Mouse (Mus musculus): ENCODE measurements around the gene Hip1.

Hip1 gene

GRCm38 (mm10) chr5:135544865-135545797 is at the start of gene Hip1:
Gene Hip1 (minus strand): TSS chr5:135545120.
- DNase-seq = peak; percentile 95 to 96

- no peak for DNase-seq
Measured at GRCm38 (mm10) chr5:135589996-135590784, 45.3 kb upstream of the Hip1 start.

DNA sequence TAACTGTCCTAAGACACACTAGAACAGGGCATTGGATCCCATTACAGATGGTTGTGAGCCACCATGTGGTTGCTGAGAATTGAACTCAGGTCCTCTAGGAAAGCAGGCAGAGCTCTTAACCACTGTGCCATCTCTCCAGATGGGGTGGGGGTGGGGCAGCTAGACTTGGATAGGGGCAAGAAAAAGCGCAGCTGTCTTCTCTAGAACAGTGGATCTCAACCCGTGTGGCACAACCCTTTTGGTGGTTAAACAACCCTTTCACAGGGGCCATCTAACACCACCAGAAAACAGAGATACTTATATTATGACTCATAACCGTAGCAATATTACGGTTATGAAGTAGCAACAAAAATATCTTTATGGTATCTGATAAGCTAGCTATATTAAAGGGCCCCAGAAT is 42.8 kb upstream of the Hip1 start:
- no peak for DNase-seq

- no peak for DNase-seq
Measured at GRCm38 (mm10) chr5:135585691-135586090, 40.8 kb upstream of the Hip1 start.

- no peak for DNase-seq
Measured at GRCm38 (mm10) chr5:135582330-135582729, 37.4 kb upstream of the Hip1 start.

DNA sequence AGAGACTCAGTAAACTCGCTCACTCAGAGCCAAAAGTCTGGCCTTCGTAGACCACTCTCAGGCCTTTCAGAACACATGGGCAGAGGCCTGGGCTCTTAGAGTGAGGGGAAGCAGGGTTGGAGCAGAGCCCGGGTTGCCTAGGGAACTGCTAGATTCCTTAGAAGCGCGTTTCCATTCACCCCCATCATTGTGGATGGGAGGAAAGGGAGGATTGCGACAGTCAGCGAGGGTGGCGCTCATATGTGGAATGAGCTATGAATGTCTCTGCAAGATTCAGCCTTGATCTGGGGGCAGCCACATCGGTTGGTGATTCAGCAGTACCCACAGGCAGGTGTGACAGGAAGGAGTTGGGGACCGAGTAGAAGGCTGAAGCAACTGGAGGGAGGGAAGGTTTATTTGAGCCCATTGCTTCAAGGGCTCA is 34.4 kb upstream of the Hip1 start:
- DNase-seq = no peak

GRCm38 (mm10) chr5:135576055-135576454 is 31.1 kb upstream of the Hip1 start:
- DNase-seq = no peak

DNA sequence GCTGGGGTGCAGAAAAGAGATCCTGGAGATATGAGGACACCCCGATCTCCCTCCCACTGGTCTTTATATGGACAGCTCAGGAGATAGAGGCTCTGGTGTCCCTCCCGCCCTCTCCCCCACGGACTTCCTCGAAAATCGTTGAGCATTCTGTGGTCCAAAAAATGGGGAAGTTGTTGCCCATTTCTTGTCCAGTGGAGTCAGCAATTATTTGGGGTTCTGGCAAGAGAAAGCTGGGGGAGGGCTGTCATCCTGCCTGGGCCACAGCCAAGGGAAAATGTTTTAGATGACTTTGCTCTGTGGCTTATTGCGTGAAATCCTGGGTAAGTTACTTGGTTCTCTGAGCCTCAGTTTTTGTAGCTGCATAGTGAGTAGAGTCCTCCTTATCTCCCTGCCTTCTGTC is 28.1 kb upstream of the Hip1 start, which contains the start of gene Ccl24:
Ccl24 (minus strand) TSS at position 44 of the 400 bp plus-strand sequence.
- DNase-seq = no peak

DNA sequence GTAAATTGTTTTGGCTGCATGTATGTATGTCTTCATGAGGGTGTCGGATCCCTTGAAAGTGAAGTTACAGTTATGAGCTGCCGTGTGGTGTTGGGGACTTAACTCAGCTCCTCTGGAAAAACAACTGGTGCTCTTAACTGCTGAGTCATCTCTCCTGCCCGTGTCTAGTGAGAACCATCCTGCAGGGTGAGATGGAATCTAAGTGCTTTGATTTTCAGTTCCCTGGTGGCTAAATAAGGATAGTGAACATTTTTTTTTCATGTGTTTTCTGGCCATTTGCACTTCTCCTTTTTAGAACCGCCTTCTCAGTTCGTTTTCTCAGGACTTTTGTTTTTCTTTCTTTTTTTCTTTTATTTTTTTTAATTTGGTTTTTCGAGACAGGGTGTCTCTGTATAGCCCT is 23.8 kb upstream of the Hip1 start:
- DNase-seq = no peak

DNA sequence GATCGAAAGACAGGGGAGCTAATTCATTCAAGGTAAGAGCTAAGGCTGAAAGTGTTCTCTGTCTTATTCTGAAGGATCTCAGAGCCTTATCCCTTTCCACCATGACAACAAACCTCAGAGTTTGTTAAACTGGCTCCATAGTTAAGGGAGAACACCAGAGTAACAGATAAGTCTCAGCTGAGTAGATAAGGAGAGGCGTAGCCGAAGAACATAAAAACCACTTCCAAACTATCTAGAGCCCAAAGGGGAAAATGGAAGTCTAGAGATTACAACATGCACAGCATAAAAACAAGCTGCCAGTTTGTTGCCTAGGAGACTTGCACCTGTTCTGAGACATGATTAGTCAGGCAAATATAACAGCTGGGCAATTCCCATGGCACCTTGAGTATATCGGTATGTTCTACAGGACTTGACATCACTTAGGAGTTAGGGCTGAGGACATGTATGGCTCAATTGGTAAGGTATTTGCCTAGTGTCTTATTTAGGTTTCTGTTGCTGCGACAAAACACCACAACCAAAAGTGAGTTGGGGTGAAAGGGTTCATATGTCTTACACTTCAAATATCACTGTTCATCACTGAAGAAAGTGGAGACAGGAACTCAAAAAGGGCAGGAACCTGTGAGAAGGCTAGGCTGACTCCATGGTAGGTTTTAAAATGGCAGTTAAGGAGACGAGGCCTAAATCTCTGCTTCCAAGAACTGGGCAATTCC is 22.8 kb upstream of the Hip1 start:
- DNase-seq = no peak

DNA sequence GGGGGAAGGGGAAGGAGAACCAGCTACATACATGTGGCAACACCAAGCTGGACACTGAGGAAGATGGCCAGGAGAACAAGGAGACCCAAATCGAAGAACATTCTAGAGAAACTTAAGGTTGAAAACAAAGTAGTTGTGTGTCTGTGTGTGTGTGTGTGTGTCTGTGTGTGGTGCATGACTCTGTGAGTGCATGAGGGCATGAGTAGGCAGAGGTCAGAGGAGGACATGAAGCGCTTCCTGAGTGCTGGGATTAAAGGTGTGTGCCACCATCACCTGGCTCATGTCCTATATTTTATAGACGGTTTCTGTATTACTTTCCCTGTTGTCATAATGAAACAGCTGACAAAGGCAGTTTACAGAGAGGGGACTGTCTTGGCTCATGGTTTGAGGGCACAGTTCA is 18.5 kb upstream of the Hip1 start, which contains the start of gene Ccl26:
Ccl26 (minus strand) TSS at position 101 of the 400 bp plus-strand sequence.
- DNase-seq = no peak

GRCm38 (mm10) chr5:135557671-135558070 is 12.8 kb upstream of the Hip1 start:
- DNase-seq = no peak

DNA sequence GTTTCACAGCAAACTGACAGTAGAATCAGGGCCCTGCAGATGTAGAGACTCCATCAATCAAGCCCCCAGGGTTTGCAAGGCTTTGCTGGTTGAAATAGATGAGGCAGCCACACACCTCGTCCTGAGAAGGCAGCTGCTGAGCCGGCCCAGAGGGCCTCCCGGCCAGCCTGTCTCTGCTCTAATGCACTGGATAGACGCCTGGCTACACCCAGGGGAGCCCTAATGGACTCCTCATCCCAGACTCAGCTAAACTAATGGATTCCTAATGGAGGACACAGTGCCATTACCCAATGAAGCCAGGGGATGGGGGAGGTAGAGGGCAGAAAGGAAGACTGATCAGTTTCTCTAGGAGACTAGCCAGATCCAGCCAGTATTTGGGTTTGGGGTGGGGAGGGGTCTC is 12.1 kb upstream of the Hip1 start:
- DNase-seq = no peak

DNA sequence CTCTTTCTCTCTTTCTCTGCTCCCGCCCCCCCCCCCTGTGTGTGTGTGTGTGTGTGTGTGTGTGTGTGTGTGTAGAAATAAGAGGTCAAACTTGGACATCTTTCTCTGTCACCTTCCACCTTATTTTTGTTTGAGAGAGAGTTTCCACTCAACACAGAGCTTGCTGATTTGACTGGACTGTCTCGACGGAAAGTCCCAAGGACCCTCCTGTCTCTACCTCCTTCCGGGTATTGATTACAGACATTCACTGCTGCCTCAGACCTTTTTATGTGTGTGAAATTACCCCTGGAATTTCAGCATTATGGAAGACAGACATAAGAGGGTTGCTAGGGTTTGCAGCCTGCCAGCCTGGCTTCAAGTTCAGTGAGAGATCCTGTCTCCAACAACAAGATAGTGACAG is 11.3 kb upstream of the Hip1 start:
- no peak for DNase-seq

DNA sequence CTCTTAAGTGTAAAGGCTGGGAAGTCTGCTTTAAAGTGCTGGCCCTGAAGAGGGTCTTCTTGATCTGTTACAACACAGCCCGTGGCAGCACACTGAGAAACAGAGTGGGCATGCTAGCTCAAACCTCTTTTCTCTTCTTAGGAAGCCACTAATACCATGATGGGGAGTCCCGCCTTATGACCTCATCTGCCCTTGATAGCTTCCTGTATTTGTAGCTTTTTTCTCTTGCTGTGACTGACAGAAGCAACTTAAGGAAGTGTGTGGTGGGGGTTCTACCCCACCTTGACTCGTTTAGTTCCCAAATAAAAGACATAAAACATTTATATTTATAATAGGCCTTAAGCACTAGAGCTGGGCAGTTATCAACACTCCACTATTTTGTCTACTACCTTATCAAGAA is 6.7 kb upstream of the Hip1 start:
- DNase-seq = no peak

- DNase-seq = no peak
Measured at GRCm38 (mm10) chr5:135550910-135551309, 6.0 kb upstream of the Hip1 start.

DNA sequence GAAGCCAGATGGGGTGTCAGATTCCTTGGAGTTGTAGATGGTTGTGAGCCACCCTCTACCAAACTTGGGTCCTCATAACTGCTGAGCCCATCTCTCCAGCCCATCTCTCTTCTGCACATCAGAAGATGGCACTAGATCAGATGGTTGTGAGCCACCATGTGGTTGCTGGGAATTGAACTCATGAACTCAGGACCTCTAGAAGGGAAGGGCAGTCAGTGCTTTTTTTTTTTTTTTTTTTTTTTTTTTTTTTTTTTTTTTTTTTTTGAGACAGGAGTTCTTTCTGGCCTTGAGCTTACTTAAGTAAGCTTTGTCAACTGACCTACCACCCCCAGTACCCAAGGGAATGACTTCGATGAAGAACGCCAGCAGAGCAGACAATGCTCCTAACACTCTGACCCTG is 3.1 kb upstream of the Hip1 start:
- DNase-seq = no peak

DNA sequence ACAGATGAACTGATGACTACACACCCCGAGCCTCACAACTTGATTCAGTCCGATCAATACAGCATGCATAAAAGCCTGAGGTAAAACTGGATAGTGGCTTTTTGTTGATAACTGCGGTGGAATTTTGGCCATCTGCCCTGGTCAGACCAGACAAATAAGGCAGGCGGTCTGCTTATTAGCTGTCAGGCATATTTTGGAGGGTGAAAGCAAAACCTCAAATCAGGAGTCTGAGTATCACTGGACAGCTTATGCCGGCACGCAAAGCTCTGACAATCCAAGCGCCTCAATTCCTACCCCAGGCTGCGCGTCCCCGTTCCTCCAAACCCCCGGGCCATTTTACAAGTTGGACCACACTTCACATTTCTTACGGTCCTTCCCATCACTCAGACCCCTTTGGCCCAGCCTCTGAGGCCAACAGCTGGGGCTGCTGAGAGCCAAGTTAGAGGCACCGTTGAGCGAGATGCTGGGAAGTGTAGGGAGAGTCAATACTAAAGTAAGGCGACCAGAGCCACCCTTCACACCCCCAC is 825 bp downstream of the Hip1 start:
- DNase-seq = peak in 1 of 2 experiments; percentile 12

GRCm38 (mm10) chr5:135537794-135538214 is 7.1 kb downstream of the Hip1 start:
- DNase-seq = peak; percentile 41 to 60

DNA sequence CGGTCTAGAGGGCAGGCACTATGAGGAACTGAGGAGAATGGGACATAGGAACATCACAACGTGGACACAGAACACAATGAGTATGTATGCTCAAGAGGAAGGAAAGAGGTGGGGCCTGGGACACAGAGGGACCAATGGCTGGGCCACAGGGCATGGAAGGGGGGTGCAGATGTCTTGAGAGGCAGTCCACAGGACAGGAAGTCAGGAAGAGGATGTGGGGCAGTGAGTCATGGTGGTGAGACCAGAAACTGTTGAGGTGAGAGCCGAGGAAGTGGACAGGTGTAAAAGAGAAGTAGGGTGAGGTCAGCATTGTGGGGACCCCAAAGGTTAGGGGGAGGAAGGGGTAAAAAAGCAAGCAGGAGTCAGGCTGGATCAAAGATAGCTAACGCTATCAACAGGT is 7.6 kb downstream of the Hip1 start:
- peak; percentile 48 to 67 for DNase-seq

DNA sequence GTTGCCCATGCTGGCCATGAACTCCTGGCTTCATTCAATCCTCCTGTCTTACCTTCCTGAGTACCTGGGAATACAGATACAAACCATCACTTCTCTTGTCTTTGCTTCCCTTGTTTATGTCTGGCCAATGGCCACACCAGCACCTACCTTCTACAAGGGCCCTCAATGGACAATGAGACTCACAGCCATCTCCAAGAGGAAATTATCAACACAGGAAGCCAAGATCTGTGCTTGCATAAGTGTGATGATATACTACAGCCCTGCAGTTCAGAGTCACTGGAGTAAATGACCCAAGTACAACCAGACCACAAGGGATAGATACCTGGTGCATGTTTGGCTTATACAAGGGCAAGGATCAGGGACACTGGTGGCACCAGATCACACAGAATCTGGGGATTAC is 9.1 kb downstream of the Hip1 start:
- no peak for DNase-seq

DNA sequence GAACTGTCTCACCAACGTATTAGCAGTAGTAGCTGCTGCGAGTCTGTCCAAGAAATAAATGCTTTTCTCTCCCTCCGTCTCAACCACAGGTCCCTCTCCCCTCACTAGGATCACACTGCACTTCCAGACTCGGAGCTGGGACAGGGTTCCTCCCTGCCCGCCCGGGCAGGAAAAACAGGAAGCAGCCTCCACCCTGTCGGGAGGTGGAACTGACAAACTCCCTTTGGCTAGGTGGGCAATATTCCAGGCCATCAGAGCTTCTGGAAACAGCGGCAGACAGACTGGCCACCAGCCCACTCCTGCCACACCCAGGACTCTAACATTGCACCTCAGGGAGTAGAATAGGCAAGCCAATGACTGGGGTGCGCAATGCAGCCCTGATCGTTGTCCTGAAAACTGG is 11.5 kb downstream of the Hip1 start:
- no peak for DNase-seq

All from spleen, adult 18-20 months (tissue).